Mouse (Mus musculus): Measurements from ENCODE around the gene Nrn1.

- TF ChIP-seq CTCF (IDR thresholded peaks at IDR 0.05; ENCODE audit: low read depth) (no peak), EP300 (IDR thresholded peaks at IDR 0.05; ENCODE audit: low read depth) (no peak)
Observed at GRCm38 (mm10) chr13:36724533-36725470, 10.1 kb downstream of the Nrn1 start.

All from liver, postnatal 0 days (tissue).